Comparison of ENCODE assay signal across 9 mouse cellular contexts in the genomic region with DNA sequence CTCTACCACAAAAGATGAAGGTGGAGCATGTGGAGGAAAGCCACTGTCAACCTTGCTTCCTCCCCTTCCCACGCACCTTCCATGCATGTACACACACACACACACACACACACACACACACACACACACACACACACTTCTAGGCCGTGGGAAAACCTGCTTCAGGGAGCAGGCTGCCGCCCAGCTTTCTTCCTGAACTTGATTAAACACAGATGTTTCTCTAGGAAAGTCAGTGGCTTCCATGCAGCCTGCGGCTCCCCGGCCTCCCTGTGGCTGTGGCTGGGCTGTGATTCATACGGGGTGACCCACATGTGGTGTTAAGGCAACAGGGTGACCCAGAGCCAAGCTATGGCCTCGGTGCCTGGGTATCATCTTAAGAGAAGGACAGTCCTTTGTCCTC. TPM values are rescaled to one million over a fixed set of nuclear protein-coding genes. Genes with fewer than 3 reads are reported as not detected.
A peak's percentile ranks its signal among the peaks of the same experiment; 100 is the strongest.
DNase-seq lines count a peak whose midpoint lies in the region; ATAC-seq lines count a peak whose summit lies in the region.
"Had no signal": no experiment of that assay in that cellular context is flagged by ENCODE, and none has a peak within 500 bp of the region (broad histone marks: within the 10 kb centered on the region; RNA-seq: fewer than 3 reads in every experiment).

No protein-coding gene starts in this region.

- H3K27me3 ChIP-seq in forebrain, embryonic 14.5 days (replicated peaks; ENCODE audit: control insufficient read depth, insufficient read depth, low read length), result no peaks in the 10 kb centered on the region
- H3K27me3 ChIP-seq in limb, embryonic 15.5 days, result no peaks in the 10 kb centered on the region
- H3K27me3 ChIP-seq: liver, embryonic 15.5 days had no signal

- peak overlapping the region; percentile 82 for H3K27ac ChIP-seq in forebrain, embryonic 14.5 days (ENCODE audit: low read depth, low read length)
- H3K27ac ChIP-seq in limb, embryonic 15.5 days, result peak overlapping the region; percentile 79

- DNase-seq in adrenal gland, postnatal 25 days, result peak; percentile 45
- DNase-seq in adrenal gland, postnatal 10 days, result no peak
- peak; percentile 81 for DNase-seq in 3134 (ENCODE audit: extremely low read depth, insufficient read length, low spot score)
- no peak for DNase-seq in forebrain, embryonic 14.5 days (ENCODE audit: low spot score)
- no peak for DNase-seq in left cerebral cortex, postnatal 4 days
- no peak for DNase-seq in layer of hippocampus, postnatal 36 days

- H3K9ac ChIP-seq in forebrain, embryonic 14.5 days (ENCODE audit: low read length), result no peak overlapping the region
- no peak overlapping the region for H3K9ac ChIP-seq in limb, embryonic 15.5 days
- H3K9ac ChIP-seq: liver, embryonic 15.5 days had no signal

- H3K36me3 ChIP-seq in forebrain, embryonic 14.5 days (ENCODE audit: control insufficient read depth, insufficient read depth, low read length), result peaks cover 9% of the 10 kb centered on the region; the same call in 1 of the 2 replicates
- peaks cover 3% of the 10 kb centered on the region for H3K36me3 ChIP-seq in limb, embryonic 15.5 days
- H3K36me3 ChIP-seq: liver, embryonic 15.5 days had no signal

- no peak for ATAC-seq in forebrain, embryonic 14.5 days
- ATAC-seq in limb, embryonic 15.5 days (ENCODE audit: insufficient number of reproducible peaks, low FRiP score, low TSS enrichment, low read depth), result no peak
- no peak for ATAC-seq in erythroid progenitor cell, adult 5-6 weeks (replicated peaks; ENCODE audit: low FRiP score, poor library complexity, severe bottlenecking)

- H3K4me3 ChIP-seq in forebrain, embryonic 14.5 days (ENCODE audit: low read depth, low read length), result no peak overlapping the region
- no peak overlapping the region for H3K4me3 ChIP-seq in limb, embryonic 15.5 days
- H3K4me3 ChIP-seq: liver, embryonic 15.5 days had no signal

- peaks cover 94% of the 10 kb centered on the region for H3K4me1 ChIP-seq in forebrain, embryonic 14.5 days (ENCODE audit: control insufficient read depth, insufficient read depth, low read length)
- H3K4me1 ChIP-seq in limb, embryonic 15.5 days, result peaks cover 97% of the 10 kb centered on the region

- 56% methylated on average over 7 of the region's 7 CpGs for WGBS in forebrain, embryonic 14.5 days
- 19% methylated on average over 7 of the region's 7 CpGs for WGBS in limb, embryonic 15.5 days

- intact Hi-C loops in left cerebral cortex, postnatal 4 days (cut with DNase I), result no loop called here

- peak overlapping the region; percentile 29; the same call in 1 of the 2 replicates for H3K4me2 ChIP-seq in forebrain, embryonic 14.5 days (ENCODE audit: low read length)
- H3K4me2 ChIP-seq in limb, embryonic 15.5 days, result peak overlapping the region; percentile 22; the same call in 1 of the 2 replicates

- H3K9me3 ChIP-seq in forebrain, embryonic 14.5 days (replicated peaks; ENCODE audit: control insufficient read depth, low read length), result no peaks in the 10 kb centered on the region
- H3K9me3 ChIP-seq in limb, embryonic 15.5 days, result no peaks in the 10 kb centered on the region
- H3K9me3 ChIP-seq: liver, embryonic 15.5 days had no signal

RNA-seq across cellular contexts. Expression of a gene that starts 22.1 kb away (rescaled TPM):
- total RNA-seq in adrenal gland, postnatal 25 days (2021), result 17.7 and 24.8 TPM in 2 replicates
- 10 to 100 TPM; 27.1 to 36.4 TPM for total RNA-seq in adrenal gland, postnatal 10 days (2021)
- 30.3 and 32.3 TPM in 2 replicates for polyA plus RNA-seq in forebrain, embryonic 14.5 days (2014; fragmentation: Nextera tagmentation; extraction: Ambion mirVana)
- 23.1 and 24.3 TPM in 2 replicates for polyA plus RNA-seq in limb, embryonic 15.5 days (2015; fragmentation: Nextera tagmentation; extraction: Ambion mirVana)
- total RNA-seq in erythroid progenitor cell, adult 5-6 weeks (2015; ENCODE audit: low replicate concordance), result 5.4 and 9.0 TPM in 2 replicates
- total RNA-seq in erythroid progenitor cell, adult 5-6 weeks (2017; ENCODE audit: low replicate concordance), result 1.5 and 6.0 TPM in 2 replicates
- total RNA-seq in left cerebral cortex, postnatal 4 days (2021), result 10 to 100 TPM; 39.5 to 42.1 TPM
- 10 to 100 TPM; 30.4 to 31.4 TPM for total RNA-seq in layer of hippocampus, postnatal 36 days (2021)

RNA-seq across cellular contexts. Expression of a gene that starts 49.4 kb away (rescaled TPM):
- 62.7 and 63.4 TPM in 2 replicates for total RNA-seq in adrenal gland, postnatal 25 days (2021)
- 10 to 100 TPM; 47.6 to 48.4 TPM for total RNA-seq in adrenal gland, postnatal 10 days (2021)
- 23.4 and 24.6 TPM in 2 replicates for polyA plus RNA-seq in forebrain, embryonic 14.5 days (2014; fragmentation: Nextera tagmentation; extraction: Ambion mirVana)
- polyA plus RNA-seq in limb, embryonic 15.5 days (2015; fragmentation: Nextera tagmentation; extraction: Ambion mirVana), result 26.2 and 30.5 TPM in 2 replicates
- 13.0 TPM in 2 replicates for total RNA-seq in erythroid progenitor cell, adult 5-6 weeks (2015; ENCODE audit: low replicate concordance)
- total RNA-seq in erythroid progenitor cell, adult 5-6 weeks (2017; ENCODE audit: low replicate concordance), result 7.3 and 15.7 TPM in 2 replicates
- 10 to 100 TPM; 52.3 to 52.6 TPM for total RNA-seq in left cerebral cortex, postnatal 4 days (2021)
- 10 to 100 TPM; 52.9 to 57.5 TPM for total RNA-seq in layer of hippocampus, postnatal 36 days (2021)

Comparison
In these comparisons a context has a peak if more than half of its experiments do, and no peak if none do; other contexts are left out.
1. DNase-seq: peak in adrenal gland, postnatal 25 days (single experiment) and 3134 (single experiment); none in adrenal gland, postnatal 10 days (single experiment), forebrain, embryonic 14.5 days (single experiment), left cerebral cortex, postnatal 4 days (single experiment) and layer of hippocampus, postnatal 36 days (0 of 2).